Mouse (Mus musculus) megakaryocyte, embryonic 14.5 days (primary cell): Measurements from ENCODE around the gene Prkca. TPM values are rescaled to one million over a fixed set of nuclear protein-coding genes. Genes with fewer than 3 reads are reported as not detected.

Experiments used
- H3K27me3 ChIP-seq: replicated peaks from 2 replicates; pipeline ENCODE3; 2012; ENCODE audit warnings: inconsistent platforms
- H3K36me3 ChIP-seq: replicated peaks from 2 replicates; pipeline ENCODE3; 2012; ENCODE audit warnings: low read length, inconsistent platforms, mixed read lengths
- H3K4me1 ChIP-seq: 2 replicates; pipeline ENCODE4 v1.6.1; 2012; ENCODE audit warnings: inconsistent platforms
- H3K4me3 ChIP-seq: replicated peaks from 2 replicates; pipeline ENCODE3; 2012; ENCODE audit warnings: moderate library complexity, mild to moderate bottlenecking, inconsistent platforms
- H3K9me3 ChIP-seq: 2 replicates; pipeline ENCODE4 v1.6.1; 2012; ENCODE audit warnings: inconsistent platforms
- FLI1 ChIP-seq: IDR thresholded peaks from 2 replicates; pipeline ENCODE4 v1.6.1; 2012; ENCODE audit warnings: low read length, inconsistent platforms, mixed read lengths
- GATA1 ChIP-seq: IDR thresholded peaks from 3 replicates; pipeline ENCODE4 v1.6.1; 2012; ENCODE audit warnings: mixed read lengths, low read length, inconsistent platforms, borderline replicate concordance
- polyA plus RNA-seq: library from polyadenylated mRNA; stranded (reverse); fragments of >175 nt; gene quantifications from 2 replicates; pipeline ENCODE4 v1.2.3, GENCODE M21; 2012; ENCODE audit warnings: low replicate concordance; ENCODE audit not compliant: insufficient read depth

Gene Prkca
- polyA plus RNA-seq, 1 experiment = 36.2 TPM

- TF ChIP-seq GATA1 = no peak
- no peak overlapping the region for H3K4me3 ChIP-seq
- H3K36me3 ChIP-seq = peaks cover 72% of the 10 kb centered on the region
- H3K27me3 ChIP-seq = no peaks in the 10 kb centered on the region
- H3K9me3 ChIP-seq = peaks cover 6% of the 10 kb centered on the region; the same call in 1 of the 2 replicates
- peaks cover 92% of the 10 kb centered on the region for H3K4me1 ChIP-seq
Observed at GRCm38 (mm10) chr11:108162639-108163038, 181.1 kb downstream of the Prkca start.

GRCm38 (mm10) chr11:108162110-108162509 is 181.6 kb downstream of the Prkca start:
- H3K4me1 ChIP-seq = peaks cover 93% of the 10 kb centered on the region

GRCm38 (mm10) chr11:108160056-108160455 is 183.7 kb downstream of the Prkca start:
- TF ChIP-seq FLI1 (no peak), GATA1 (no peak)

More at GRCm38 (mm10) chr11:108162110-108162509, 181.6 kb downstream of the Prkca start:
- no peaks in the 10 kb centered on the region for H3K27me3 ChIP-seq
- TF ChIP-seq GATA1 (no peak), FLI1 (no peak)
- H3K9me3 ChIP-seq = peaks cover 6% of the 10 kb centered on the region; the same call in 1 of the 2 replicates
- no peak overlapping the region for H3K4me3 ChIP-seq
- H3K36me3 ChIP-seq = peaks cover 73% of the 10 kb centered on the region

GRCm38 (mm10) chr11:108158046-108158445 is 185.7 kb downstream of the Prkca start:
- H3K4me3 ChIP-seq = no peak overlapping the region
- H3K27me3 ChIP-seq = no peaks in the 10 kb centered on the region
- H3K4me1 ChIP-seq = peaks cover 96% of the 10 kb centered on the region
- H3K9me3 ChIP-seq = peaks cover 6% of the 10 kb centered on the region; the same call in 1 of the 2 replicates
- peaks cover 79% of the 10 kb centered on the region for H3K36me3 ChIP-seq
- no peak for TF ChIP-seq FLI1
- TF ChIP-seq GATA1 = no peak

More at GRCm38 (mm10) chr11:108160056-108160455, 183.7 kb downstream of the Prkca start:
- H3K27me3 ChIP-seq = no peaks in the 10 kb centered on the region
- H3K36me3 ChIP-seq = peaks cover 75% of the 10 kb centered on the region
- peak overlapping the region; percentile 39 for H3K4me3 ChIP-seq
- peaks cover 6% of the 10 kb centered on the region; the same call in 1 of the 2 replicates for H3K9me3 ChIP-seq
- peaks cover 93% of the 10 kb centered on the region for H3K4me1 ChIP-seq

- Histone ChIP-seq H3K4me1 (peaks cover 96% of the 10 kb centered on the region), H3K9me3 (peaks cover 6% of the 10 kb centered on the region; the same call in 1 of the 2 replicates), H3K27me3 (no peaks in the 10 kb centered on the region), H3K36me3 (peaks cover 83% of the 10 kb centered on the region), H3K4me3 (no peak overlapping the region)
- TF ChIP-seq FLI1 (no peak), GATA1 (no peak)
Observed at GRCm38 (mm10) chr11:108157074-108157473, 186.7 kb downstream of the Prkca start.

- Histone ChIP-seq H3K4me3 (no peak overlapping the region), H3K4me1 (peaks cover 97% of the 10 kb centered on the region), H3K27me3 (no peaks in the 10 kb centered on the region), H3K36me3 (peaks cover 91% of the 10 kb centered on the region), H3K9me3 (peaks cover 6% of the 10 kb centered on the region; the same call in 1 of the 2 replicates)
- TF ChIP-seq FLI1 (no peak), GATA1 (no peak)
Observed at GRCm38 (mm10) chr11:108156107-108156506, 187.6 kb downstream of the Prkca start.

- H3K4me3 ChIP-seq = no peak overlapping the region
- peaks cover 95% of the 10 kb centered on the region for H3K36me3 ChIP-seq
- H3K9me3 ChIP-seq = peaks cover 4% of the 10 kb centered on the region; the same call in 1 of the 2 replicates
- no peak for TF ChIP-seq GATA1
- no peak for TF ChIP-seq FLI1
- peaks cover 97% of the 10 kb centered on the region for H3K4me1 ChIP-seq
- H3K27me3 ChIP-seq = no peaks in the 10 kb centered on the region
Observed at GRCm38 (mm10) chr11:108155088-108155580, 188.6 kb downstream of the Prkca start.

- peaks cover 94% of the 10 kb centered on the region for H3K36me3 ChIP-seq
- no peaks in the 10 kb centered on the region for H3K27me3 ChIP-seq
- H3K9me3 ChIP-seq = no peaks in the 10 kb centered on the region
- TF ChIP-seq GATA1 = no peak
- TF ChIP-seq FLI1 = no peak
- peak overlapping the region; percentile 23 for H3K4me3 ChIP-seq
- peaks cover 100% of the 10 kb centered on the region for H3K4me1 ChIP-seq
Observed at GRCm38 (mm10) chr11:108153997-108154841, 189.5 kb downstream of the Prkca start.

GRCm38 (mm10) chr11:108152591-108152990 is 191.1 kb downstream of the Prkca start:
- Histone ChIP-seq H3K9me3 (no peaks in the 10 kb centered on the region), H3K4me3 (no peak overlapping the region), H3K36me3 (peaks cover 79% of the 10 kb centered on the region), H3K27me3 (no peaks in the 10 kb centered on the region), H3K4me1 (peaks cover 100% of the 10 kb centered on the region)
- TF ChIP-seq GATA1 (no peak), FLI1 (no peak)

- Histone ChIP-seq H3K9me3 (no peaks in the 10 kb centered on the region), H3K27me3 (no peaks in the 10 kb centered on the region), H3K4me3 (no peak overlapping the region), H3K4me1 (peaks cover 100% of the 10 kb centered on the region), H3K36me3 (peaks cover 77% of the 10 kb centered on the region)
- TF ChIP-seq FLI1 (no peak), GATA1 (no peak)
Observed at GRCm38 (mm10) chr11:108150410-108150809, 193.3 kb downstream of the Prkca start.
